Mouse (Mus musculus): Measurements from ENCODE around the gene Tspan18.

Tspan18 gene

DNA sequence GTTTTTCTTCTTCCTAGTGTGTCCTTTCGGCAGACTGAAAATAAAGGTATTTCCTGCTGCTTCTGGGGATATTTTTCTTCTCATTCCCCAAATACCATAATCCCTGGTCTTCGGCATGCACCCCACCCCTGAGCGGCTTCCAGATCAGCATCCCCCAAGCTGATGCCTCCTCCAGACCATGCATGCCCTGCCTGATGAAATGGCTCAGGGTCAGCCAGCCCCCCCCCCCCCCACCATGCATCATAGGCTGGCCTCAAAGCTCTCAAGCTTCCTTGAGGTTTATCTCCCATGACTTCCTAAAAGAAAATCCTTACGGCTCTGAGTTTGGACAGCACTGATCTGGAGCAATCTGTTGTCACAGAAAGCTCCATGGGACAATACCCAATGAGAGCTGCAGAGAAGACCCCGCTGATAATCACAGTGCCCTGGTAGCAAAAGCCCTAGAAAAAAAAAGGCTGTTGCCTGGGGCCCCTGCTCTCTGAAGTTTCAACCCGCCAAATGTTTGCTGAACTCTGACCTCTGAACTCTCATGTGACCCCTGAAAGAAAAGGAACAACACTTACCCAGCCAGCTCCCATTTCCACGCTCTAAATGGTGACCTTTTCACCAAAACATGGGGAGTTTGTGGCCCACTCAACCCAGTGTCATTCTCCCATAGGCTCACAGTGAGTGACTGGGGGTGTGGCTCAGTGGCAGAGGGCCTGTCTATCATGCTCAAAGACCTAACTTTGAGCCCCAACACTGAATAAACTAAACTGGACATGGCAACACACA is 43.8 kb downstream of the Tspan18 start:
- no peak for DNase-seq

DNA sequence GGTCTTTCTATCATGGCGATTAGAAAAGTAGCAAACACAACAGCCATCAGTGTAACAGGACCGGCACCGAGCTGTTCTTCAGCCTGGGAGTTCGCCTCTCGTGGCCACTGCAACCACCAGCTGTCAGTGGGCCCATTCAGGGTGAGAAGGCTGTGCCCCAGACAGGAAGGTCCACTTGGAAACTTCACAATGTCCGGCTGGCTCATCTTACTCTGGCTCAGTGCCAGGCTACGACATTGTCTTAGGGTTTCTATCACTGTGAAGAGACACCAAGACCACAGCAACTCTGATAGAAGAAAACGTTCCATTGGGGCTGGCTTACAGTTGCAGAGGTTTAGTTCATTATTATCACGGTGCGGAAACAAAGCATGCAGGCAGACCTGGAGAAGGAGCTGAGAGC is 45.1 kb downstream of the Tspan18 start:
- peak; percentile 39 for DNase-seq

GRCm38 (mm10) chr2:93287348-93287747 is 47.0 kb downstream of the Tspan18 start:
- DNase-seq = no peak

- no peak for DNase-seq
Observed at GRCm38 (mm10) chr2:93286742-93287141, 47.6 kb downstream of the Tspan18 start.

- DNase-seq = no peak
Observed at GRCm38 (mm10) chr2:93286321-93286720, 48.0 kb downstream of the Tspan18 start.

DNA sequence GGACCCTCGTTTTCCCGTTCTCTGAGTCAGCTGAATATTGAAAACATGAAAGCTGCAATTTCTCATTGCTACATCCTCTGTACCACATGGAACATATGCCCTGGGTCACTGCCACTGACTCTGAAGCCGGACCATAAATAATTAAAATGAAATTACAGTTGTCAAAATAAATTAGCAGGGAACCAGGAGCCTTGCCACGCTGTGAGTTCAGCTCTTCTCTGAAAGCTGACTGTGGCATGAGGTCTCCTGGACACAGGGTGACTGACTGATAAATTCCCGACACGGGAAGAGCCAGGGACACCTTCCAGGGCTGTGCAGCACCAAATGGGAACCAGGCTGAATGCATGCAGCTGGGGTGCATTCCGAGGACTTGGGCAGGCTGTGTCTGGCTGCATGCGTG is 48.5 kb downstream of the Tspan18 start:
- DNase-seq = no peak

GRCm38 (mm10) chr2:93284625-93285024 is 49.7 kb downstream of the Tspan18 start:
- no peak for DNase-seq

GRCm38 (mm10) chr2:93283481-93284293 is 50.6 kb downstream of the Tspan18 start:
- DNase-seq = no peak

DNA sequence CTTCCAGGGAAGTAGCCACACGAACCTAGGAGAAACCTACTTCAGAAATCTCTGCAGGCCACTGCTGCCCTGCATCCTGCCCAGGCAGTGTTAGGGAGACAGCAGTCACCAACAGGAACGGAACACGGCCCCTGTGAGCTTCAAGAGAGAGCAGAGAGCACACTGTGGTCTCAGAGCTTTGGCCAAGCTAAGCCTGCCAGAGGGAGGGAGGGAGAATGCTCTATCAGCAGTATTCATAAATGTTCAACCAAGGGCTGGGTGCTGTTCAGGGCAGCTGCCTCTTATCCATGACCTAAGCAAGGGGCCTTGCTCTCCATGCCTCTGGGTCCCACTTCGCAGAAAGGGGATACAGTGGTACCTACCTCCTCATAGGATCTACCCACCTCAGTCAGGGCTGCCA is 51.7 kb downstream of the Tspan18 start:
- no peak for DNase-seq

DNA sequence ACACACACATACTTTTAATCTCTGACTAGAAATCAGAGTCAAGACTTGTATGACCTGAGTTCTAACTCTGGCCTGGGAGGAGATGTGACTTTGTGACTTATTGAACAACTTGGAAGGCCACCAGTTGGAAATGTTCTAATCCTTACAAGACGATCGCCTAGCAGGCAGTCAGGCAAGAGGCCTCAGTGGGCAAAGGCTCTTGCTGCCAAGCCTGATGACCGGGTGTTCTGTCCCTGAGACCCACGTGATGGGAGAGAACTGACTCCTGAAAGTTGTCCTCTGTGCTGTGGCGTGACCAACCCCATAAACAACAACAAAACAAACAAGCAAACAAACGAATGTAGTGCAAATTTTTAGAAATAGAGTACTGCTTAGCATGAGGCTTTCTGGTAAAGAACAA is 52.8 kb downstream of the Tspan18 start:
- peak; percentile 21 for DNase-seq

DNA sequence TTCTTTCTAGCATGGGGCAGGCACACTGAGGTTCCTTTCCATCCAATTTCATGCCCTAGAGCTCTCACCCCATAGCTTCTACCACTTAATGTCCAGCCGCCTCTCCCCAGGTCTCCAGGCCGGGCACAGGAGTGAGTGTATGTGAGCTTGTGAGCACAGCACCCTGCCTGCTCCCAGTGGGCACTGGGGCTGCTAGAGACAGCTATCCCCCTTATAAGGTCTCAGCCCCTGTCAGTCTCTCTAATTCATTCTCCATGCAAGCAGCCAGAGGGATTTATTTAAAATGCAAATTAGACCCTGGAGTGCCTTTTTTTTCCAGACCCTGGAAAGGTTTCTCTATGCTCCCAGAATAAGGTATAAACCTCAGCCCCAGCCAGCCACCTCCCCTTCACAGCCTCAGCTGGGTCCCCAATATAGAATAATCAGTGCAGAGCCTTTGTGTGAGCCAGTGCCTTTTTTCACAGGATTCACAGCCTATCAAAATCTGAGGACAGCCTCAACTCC is 54.1 kb downstream of the Tspan18 start:
- DNase-seq = no peak

DNA sequence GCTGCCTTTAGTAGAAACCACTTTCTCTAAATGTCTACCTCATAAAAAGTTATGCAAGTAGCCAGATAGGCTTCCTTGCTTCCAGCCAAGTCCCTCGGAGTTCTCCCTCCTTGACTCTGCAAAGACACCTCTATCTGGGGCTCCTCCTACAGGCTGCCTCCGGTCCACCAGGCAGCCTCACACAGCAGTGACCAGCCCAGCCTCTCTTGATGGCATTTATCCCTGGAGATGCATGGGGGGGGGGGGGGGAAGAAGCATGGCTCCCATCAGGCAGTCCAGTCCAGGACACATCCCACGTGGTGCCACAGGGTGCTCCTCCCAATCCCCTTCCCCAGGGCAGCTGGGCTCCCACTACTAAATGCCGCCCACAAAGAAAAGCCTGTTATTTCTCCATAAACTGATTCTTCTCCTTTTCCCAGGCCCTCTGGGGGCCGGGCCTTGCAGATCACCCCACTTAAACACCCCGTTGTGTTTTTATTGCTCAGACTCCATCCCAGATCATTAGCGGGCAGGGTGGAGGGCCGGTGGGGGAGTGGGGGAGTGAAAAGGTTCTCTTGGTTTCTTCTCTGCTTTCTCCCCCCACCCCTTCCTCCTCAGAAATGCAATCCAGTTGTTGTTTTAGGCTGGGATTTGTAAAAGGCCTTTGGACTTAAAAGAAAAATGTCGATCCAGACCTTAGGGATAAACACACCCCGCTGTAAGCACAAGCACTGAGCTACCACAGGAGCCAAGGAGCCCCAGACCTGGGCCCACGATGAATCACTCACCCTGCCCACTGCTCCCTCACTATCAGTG is 55.9 kb downstream of the Tspan18 start:
- DNase-seq = peak; percentile 27

- DNase-seq = no peak
Observed at GRCm38 (mm10) chr2:93277486-93277885, 56.8 kb downstream of the Tspan18 start.

GRCm38 (mm10) chr2:93276026-93276425 is 58.3 kb downstream of the Tspan18 start:
- DNase-seq = no peak

GRCm38 (mm10) chr2:93273916-93274315 is 60.4 kb downstream of the Tspan18 start:
- no peak for DNase-seq

GRCm38 (mm10) chr2:93270083-93270482 is 64.2 kb downstream of the Tspan18 start:
- no peak for DNase-seq

- no peak for DNase-seq
Observed at GRCm38 (mm10) chr2:93269611-93270010, 64.7 kb downstream of the Tspan18 start.

DNA sequence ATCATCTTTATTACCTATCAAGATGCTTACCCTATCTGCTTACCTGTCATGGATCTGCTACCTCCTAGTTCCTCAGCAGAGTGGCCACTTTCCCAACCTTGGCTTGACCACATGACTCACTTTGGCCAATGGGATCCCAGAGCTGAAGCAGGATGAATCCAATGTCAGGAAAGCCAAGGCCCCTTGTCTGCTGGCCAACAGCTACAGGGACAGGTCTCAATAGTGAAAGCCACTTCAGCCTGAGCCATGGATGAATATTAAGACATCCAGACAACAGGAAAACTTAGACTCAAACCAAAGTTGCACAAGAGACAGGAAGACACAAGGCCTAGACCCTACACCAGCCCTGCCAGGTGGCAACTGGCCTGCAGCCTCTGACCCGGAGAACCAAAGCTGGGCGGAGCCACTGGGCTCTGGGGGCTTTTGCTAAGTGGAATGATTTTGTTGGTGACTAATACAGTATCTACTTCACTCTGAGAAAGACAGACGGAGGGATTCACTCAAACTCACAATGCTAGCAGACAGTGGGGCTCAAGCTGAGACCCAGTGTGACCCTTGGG is 65.5 kb downstream of the Tspan18 start:
- DNase-seq = no peak

DNA sequence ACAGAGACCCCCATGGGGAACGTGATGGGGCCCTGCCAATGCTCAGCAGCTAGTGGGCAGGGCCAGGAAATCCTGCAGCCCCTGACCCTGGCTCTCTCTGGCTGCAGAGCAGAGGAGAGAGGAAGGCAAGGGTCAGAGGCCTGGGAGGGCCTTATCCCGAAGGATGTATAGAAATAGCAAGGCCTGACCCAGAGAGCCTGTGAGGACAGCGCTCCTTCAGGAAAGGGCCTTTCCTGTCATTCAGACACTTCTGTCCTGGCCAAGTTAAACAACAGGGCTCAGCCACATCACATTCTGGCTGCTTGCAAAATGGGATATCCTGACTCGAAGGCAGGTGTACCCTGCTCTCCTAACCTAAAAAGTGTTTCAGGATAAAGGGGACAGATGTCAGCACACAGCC is 66.5 kb downstream of the Tspan18 start:
- no peak for DNase-seq

- DNase-seq = no peak
Observed at GRCm38 (mm10) chr2:93266565-93267169, 67.6 kb downstream of the Tspan18 start.

DNA sequence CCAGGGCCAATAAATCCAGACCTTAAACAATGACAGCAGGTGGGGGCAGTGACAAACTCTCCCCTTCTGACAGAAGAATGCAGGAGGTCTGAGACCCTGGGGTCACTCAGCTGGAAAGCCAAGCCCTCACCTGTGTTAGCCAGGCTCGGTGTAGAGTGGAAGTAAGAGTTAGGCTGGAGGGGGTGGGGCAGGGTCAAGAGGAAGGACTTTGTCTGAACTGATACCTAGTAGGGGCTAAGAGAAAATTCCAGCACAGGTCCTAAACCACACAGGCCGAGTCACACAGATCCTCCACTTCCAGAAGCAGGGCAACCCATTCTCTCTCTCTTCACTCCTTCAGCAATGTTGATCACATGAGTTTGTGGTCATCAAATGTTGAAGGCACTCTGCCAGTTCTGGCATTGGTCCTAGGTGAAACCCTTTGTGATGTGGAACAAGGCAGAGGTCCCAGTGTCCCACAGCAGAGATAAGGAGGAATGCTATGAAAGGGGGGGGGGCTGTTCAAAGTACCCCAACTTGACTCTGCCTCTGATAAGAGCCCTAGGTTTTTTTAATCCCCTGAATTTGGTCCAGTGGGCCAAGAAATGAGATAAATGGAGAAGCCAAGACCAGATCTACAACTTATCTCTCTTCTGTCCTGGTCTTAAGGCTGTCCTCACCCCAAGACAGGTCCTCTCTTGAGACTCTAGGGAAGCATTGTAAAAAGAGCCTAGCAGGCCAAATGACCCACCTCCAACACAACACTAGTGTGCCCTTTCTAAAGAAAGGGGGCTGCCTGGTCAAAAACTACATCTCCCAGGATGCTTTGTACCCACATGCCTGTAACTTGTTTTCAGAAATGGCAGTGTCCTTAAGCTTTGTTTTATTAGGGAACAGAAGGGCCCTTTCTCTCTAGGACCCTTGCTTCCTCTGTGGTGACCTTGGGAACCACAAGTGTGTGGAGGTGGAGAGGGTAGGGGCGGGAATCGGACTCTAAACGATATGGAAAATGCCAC is 71.7 kb downstream of the Tspan18 start:
- DNase-seq = peak; percentile 62
